Mouse (Mus musculus) layer of hippocampus, adult 2 months (tissue): Measurements from ENCODE around the gene Resf1. TPM values are rescaled to one million over a fixed set of nuclear protein-coding genes. Genes with fewer than 3 reads are reported as not detected.
"Not testable (repeated sequence)": the region's sequence is repeated elsewhere in the genome, so short reads cannot be mapped to it uniquely, and the experiment has no call there.

Experiments
- DNase-seq, 2 experiments: peaks; one replicate each; pipeline ENCODE4 v3.0.0; 2022; ENCODE audit warnings: low spot score in 2 of 2
- H3K27ac ChIP-seq: fragments of 200-600 bp; 2 replicates; pipeline ENCODE4 v1.8.1; 2022
- H3K4me3 ChIP-seq: fragments of 200-600 bp; 2 replicates; pipeline ENCODE4 v1.8.1; 2022; ENCODE audit warnings: mild to moderate bottlenecking
- CTCF ChIP-seq: fragments of 200-600 bp; conservative IDR thresholded peaks from 2 replicates; pipeline ENCODE4 v1.8.1; 2022; ENCODE audit warnings: antibody characterized with exemption, mild to moderate bottlenecking, moderate library complexity
- total RNA-seq, 2 experiments: library from RNA; stranded (reverse); gene quantifications; 2 replicates each; pipeline ENCODE4 v1.2.3; 2021

Gene Resf1
- total RNA-seq, 2 experiments from 2014 or later = 19.2 to 21.2 TPM

- Histone ChIP-seq H3K4me3 (no peak overlapping the region), H3K27ac (no peak overlapping the region)
- no peak for TF ChIP-seq CTCF
- DNase-seq = no peak
These were observed 5.7 kb downstream of the Resf1 start for GRCm38 (mm10) chr6:149314918-149315317.

DNA sequence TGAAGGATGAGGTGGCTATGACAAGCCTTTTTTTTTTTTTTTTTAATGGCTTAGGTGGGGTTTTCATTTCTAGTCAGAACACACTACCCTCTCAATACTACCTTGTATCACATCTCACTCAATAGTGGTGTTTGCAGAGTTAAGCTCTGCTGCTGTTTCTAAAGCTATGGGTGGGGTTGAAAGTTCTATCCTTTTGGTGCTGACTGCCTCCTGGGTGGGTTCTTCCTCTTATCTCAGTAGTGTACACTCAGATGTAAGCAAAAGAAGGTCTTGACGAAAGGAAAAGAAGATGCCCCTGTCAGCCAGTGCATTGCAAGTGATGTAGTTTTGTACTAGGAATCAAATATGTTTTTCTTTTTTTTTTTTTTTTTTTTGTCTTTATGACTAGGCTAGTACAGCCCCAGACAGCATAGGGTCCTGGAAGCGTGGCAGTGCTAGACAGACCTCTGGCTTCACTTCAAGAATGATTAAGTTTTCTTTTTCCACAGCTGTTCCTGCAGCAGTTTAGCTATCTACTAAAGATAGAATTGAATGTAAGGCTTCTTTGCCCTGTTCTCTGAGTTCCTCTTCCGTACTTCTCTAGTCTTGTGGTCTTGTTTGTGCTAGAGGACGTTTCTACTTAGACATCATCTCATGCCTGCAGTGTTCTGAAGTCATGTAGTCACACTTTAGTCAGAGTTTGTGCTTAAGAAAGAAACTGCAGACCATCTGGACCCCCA is 14.5 kb downstream of the Resf1 start:
- Histone ChIP-seq H3K27ac (no peak overlapping the region), H3K4me3 (no peak overlapping the region)
- no peak for TF ChIP-seq CTCF
- no peak for DNase-seq

DNA sequence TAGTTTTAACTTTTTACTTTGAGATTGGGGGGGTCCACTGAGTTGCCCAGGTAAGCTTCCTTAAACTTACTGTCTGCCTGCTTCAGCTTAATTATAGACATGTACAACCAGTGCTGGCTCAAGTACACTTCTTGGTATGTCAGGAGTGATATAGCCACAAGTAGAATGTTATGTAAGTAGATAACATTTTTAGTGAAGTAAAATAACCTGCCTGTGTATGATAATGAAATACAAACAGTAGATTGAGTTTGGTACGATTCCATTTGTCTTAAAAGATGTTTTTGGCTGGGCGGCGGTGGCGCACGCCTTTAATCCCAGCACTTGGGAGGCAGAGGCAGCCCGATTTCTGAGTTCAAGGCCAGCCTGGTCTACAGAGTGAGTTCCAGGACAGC is 15.0 kb downstream of the Resf1 start:
- Histone ChIP-seq H3K4me3 (no peak overlapping the region), H3K27ac (no peak overlapping the region)
- no peak for DNase-seq
- TF ChIP-seq CTCF = no peak

DNA sequence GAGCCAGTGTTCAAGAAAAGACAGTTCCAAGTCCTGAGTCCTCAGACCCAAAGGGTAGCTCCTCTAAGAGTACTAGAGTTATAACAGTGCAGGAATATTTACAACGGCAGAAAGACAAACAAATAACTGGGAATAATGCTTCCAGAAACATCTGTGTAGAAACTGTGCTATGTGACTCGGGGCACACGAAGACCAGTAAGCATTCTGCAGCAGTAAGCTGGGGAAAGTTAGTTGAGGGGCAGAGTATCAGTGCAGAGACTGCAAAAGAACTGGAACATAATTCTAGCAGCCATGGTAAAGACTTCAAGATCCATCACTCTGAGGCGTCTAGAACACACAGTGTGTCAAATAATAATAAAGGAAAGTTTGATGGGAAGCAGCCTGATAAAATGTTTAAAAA is 19.9 kb downstream of the Resf1 start:
- DNase-seq = no peak
- no peak for TF ChIP-seq CTCF
- Histone ChIP-seq H3K27ac (no peak overlapping the region), H3K4me3 (no peak overlapping the region)

DNA sequence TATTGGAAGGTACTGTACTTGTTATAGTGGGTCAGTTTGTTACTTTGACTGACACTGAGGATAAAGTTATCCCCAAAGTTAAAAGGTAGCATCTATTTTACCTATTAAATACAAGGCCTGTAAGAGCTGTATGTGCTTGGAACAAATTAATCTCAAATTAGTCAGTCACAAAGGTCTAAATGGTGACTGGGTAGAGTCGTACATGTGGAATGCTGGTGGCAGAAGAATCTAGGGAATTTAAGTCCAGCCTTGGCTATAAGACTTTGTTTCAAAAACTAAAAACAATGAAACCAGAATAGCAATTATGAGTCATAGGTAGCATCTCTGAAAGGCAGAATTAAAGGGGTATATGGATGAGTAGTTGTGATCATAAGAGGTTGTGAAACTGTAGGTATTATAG is 21.1 kb downstream of the Resf1 start:
- H3K27ac ChIP-seq = no peak overlapping the region
- no peak for DNase-seq
- no peak for TF ChIP-seq CTCF
- H3K4me3 ChIP-seq = no peak overlapping the region

DNA sequence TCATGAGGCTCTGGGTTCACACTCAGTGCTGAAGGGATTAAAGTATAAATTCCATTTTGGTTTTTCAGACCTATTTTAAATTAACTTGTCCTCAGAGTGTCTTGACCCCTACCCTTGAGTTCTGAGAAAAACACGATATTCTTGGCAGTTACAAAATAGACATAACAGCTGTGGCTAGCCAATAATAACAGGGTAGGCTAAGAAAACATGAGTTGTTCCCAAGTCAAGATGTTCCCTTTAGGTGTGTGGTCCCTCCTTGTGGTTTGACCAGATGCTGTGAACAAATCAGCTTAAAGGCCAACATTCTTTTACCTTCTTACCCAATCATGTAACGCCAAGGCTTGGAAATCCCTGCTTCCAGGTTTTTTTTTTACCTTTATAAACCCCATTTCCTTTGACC is 23.8 kb downstream of the Resf1 start:
- DNase-seq = no peak
- no peak overlapping the region for H3K27ac ChIP-seq
- no peak for TF ChIP-seq CTCF
- no peak overlapping the region for H3K4me3 ChIP-seq

DNA sequence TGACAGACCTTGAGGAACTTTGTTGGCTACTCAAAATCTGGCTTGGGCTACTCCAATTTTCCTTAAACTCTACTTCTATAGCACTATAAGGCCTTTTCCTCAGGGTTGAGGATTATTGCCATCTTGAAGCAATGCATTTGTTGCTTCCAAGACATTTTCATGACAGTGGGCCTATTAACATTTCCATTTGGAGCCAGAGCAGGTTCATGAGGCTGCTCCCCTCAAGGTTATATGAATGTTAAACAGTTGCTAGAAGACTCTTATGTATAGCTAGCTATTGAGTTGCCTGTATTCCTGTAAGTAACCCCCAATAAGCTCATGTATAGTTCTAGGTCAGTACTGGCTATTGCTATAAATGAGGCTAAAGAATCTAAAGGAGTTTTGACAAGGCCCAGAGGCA is 28.8 kb downstream of the Resf1 start:
- no peak for DNase-seq
- no peak for TF ChIP-seq CTCF
- H3K27ac ChIP-seq = no peak overlapping the region
- no peak overlapping the region for H3K4me3 ChIP-seq

- Histone ChIP-seq H3K27ac (no peak overlapping the region), H3K4me3 (no peak overlapping the region)
- DNase-seq = no peak
- TF ChIP-seq CTCF = no peak
These were observed 29.4 kb downstream of the Resf1 start for GRCm38 (mm10) chr6:149338622-149339021.

DNA sequence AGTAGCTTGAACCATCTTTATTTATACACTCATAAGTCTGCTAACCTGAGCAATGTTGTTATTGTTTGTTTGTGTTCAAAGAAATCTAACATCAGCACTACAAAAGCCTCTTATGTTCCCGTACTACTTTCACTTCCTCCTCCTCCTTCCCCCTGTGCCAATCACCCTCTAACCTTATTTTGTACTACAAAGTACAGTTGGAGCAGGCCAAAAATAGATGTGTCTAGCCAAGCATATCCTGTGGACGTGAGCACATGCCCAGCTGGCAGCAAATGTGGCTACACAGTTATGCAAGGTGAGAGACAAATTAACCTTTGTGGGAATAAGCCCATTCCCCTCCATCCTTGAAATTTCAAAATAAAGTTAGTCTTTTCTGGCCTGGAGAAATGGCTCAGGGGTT is 34.6 kb downstream of the Resf1 start:
- no peak overlapping the region for H3K4me3 ChIP-seq
- no peak for TF ChIP-seq CTCF
- DNase-seq = no peak
- no peak overlapping the region for H3K27ac ChIP-seq

DNA sequence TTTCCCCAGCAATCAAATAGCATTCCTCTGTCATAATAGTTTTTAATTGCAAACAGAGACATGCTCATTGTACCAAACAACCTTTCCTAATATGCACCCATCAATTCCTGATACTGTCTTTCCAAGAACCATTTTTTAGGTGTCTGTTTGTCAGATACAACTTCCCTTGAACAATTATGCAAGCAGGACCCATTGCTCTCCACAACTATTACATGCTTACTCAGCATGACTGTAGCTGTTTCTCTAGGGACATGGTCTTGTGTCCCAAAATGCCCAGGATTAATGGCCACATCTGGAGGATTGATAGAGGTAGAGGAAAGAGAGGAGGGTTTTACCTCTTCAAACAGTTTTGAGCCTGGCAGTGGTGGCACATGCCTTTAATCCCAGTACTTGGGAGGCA is 35.2 kb downstream of the Resf1 start:
- TF ChIP-seq CTCF = no peak

DNA sequence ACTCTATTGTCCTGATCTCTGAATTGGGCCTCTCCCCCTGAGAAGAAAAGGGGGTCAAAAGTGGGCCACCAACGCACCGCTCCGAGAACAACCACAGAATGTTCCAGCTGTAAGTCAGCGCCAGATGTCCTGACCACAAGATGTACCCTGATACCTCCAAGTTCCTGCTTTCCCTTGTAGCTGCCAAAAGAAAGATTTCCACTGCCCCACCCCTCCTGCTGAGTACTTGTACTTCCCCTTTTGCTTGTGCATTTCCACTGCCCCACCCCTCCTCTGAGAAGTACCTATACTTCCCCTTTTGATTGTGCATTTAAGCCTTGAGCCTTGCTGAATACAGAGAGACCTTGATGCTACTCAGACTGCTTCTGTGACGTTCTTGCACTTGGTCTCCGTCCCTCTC is 39.0 kb downstream of the Resf1 start:
- H3K27ac ChIP-seq, H3K4me3 ChIP-seq, DNase-seq: not testable (repeated sequence)

More for the DNA sequence above, 35.2 kb downstream of the Resf1 start:
- no peak for DNase-seq
- Histone ChIP-seq H3K27ac (no peak overlapping the region), H3K4me3 (no peak overlapping the region)

GRCm38 (mm10) chr6:149354826-149355495 is 45.7 kb downstream of the Resf1 start:
- no peak overlapping the region for H3K27ac ChIP-seq
- no peak for TF ChIP-seq CTCF
- no peak for DNase-seq
- no peak overlapping the region for H3K4me3 ChIP-seq

DNA sequence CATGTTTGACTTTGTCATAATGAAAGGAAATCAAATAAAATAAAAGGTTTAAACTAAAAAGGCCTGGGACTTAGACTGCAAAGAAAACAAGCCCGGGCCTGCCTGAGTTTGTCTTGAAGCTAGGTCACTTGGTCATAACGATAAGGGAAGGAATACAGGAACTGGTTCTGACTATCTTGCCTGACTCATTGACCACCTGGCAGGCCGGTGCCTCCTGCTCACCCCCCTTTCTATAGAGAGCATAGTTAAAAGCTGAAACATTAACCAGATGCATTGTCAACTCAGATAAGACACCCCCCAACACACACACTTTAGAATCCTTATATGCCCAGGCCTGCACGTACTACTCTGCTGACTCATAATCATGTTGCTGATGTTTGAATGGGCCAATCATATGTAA is 46.6 kb downstream of the Resf1 start:
- H3K27ac ChIP-seq, DNase-seq, H3K4me3 ChIP-seq: not testable (repeated sequence)

DNA sequence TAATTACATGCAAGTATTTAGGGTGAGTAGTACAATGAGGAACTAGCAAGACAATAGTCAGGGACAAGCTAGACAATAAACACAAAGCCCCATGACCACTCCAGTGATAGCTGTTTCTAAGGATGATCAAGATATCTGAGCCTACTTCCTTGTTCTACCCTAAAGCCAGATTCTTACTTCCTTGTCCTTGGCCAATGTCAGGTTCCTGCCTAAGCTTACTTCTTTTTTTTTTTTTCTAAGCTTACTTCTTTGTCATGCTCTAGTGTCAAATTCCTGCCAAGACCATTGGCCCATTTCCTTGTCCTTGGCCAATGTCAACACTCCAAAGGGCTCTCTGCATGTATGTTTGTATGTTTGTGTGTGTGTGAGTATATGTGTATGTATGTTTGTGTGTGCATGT is 47.9 kb downstream of the Resf1 start:
- H3K27ac ChIP-seq = no peak overlapping the region
- TF ChIP-seq CTCF = no peak
- no peak for DNase-seq
- no peak overlapping the region for H3K4me3 ChIP-seq

DNA sequence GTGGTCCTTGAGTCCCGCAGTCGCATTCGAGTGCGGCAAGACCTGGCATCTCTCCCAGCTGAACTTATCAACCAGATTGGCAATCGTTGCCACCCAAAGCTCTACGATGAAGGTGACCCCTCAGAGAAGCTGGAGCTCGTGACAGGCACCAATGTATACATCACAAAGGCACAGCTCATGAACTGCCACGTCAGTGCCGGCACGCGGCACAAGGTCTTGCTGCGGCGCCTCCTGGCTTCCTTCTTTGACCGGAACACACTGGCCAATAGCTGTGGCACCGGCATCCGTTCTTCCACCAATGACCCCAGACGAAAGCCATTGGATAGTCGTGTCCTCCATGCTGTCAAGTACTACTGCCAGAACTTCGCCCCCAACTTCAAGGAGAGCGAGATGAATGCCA is 53.3 kb downstream of the Resf1 start:
- H3K4me3 ChIP-seq, DNase-seq, H3K27ac ChIP-seq: not testable (repeated sequence)

DNA sequence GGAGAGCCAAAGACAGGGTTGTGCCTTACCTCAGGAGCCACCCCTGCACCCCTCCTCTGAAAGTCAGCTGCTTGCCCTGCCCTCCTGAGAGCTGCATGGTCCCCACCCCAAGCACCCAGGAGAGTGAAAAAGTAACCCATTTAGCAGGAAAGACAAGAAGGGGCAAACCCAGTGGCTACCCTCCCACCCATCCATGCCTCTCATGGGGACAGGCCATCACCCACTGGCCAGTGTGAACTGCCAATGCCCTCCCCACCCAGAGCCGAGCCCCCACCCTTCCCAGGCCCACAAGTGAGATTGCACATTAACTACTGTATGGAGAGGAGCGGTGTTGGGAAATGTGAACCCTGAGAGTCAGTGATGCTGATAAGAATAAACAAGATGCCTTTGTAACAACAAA is 56.8 kb downstream of the Resf1 start:
- DNase-seq, H3K27ac ChIP-seq, H3K4me3 ChIP-seq: not testable (repeated sequence)
